Mouse (Mus musculus) neural tube, embryonic 14.5 days (tissue): Measurements from ENCODE around the gene Atp1a4. TPM values are rescaled to one million over a fixed set of nuclear protein-coding genes. Genes with fewer than 3 reads are reported as not detected.
A peak's percentile ranks its signal among the peaks of the same experiment; 100 is the strongest.

Experiments used
- ATAC-seq: fragments of 200-750 bp; cut with Nextera tagmentation; 2 replicates; pipeline ENCODE4 v1.8.0; 2017; ENCODE audit warnings: low read depth, mild to moderate bottlenecking, moderate TSS enrichment, moderate library complexity
- H3K27ac ChIP-seq: fragments of 300-500 bp; sonication (generic); 2 replicates; pipeline ENCODE4 v1.5.1; 2014; ENCODE audit warnings: low read depth, mild to moderate bottlenecking, control low read depth, low read length, moderate library complexity, mixed read lengths
- H3K27me3 ChIP-seq: fragments of 300-500 bp; sonication (generic); 2 replicates; pipeline ENCODE4 v1.6.1; 2014; ENCODE audit warnings: low read length; ENCODE audit not compliant: control insufficient read depth, insufficient read depth
- H3K36me3 ChIP-seq: fragments of 300-500 bp; sonication (generic); 2 replicates; pipeline ENCODE4 v1.6.1; 2014; ENCODE audit warnings: low read length, mixed read lengths; ENCODE audit not compliant: control insufficient read depth, insufficient read depth
- H3K4me1 ChIP-seq: fragments of 300-500 bp; sonication (generic); 2 replicates; pipeline ENCODE4 v1.6.1; 2014; ENCODE audit warnings: low read length; ENCODE audit not compliant: control insufficient read depth, insufficient read depth
- H3K4me2 ChIP-seq: fragments of 300-500 bp; sonication (generic); 2 replicates; pipeline ENCODE4 v1.6.1; 2014; ENCODE audit warnings: mild to moderate bottlenecking, low read depth, low read length, control low read depth
- H3K4me3 ChIP-seq: fragments of 300-500 bp; sonication (generic); 2 replicates; pipeline ENCODE4 v1.5.1; 2014; ENCODE audit warnings: low read depth, low read length, control low read depth, mixed read lengths
- H3K9ac ChIP-seq: fragments of 300-500 bp; sonication (generic); replicated peaks from 2 replicates; pipeline ENCODE4 v1.6.1; 2014; ENCODE audit warnings: low read depth, mild to moderate bottlenecking, control low read depth, low read length, mixed read lengths
- H3K9me3 ChIP-seq: fragments of 300-500 bp; sonication (generic); 2 replicates; pipeline ENCODE4 v1.6.1; 2016; ENCODE audit warnings: low read length; ENCODE audit not compliant: control insufficient read depth
- WGBS: fragments of 180-500 bp; shearing (Covaris S2); extraction: QIAGEN DNeasy Blood & Tissue Kit; methylation state at CpG from one replicate; pipeline ENCODE4 v1.1.7; 2014; 5-methylcytosine and 5-hydroxymethylcytosine counted together
- polyA plus RNA-seq: library from polyadenylated mRNA; unstranded; fragments of >200 nt; fragmentation: Nextera tagmentation; extraction: Ambion mirVana; gene quantifications from 2 replicates; pipeline ENCODE4 v1.2.1, GENCODE M21; 2014

Gene Atp1a4
- polyA plus RNA-seq, 1 experiment from 2014 or later: not detected

- peaks cover 11% of the 10 kb centered on the region for H3K36me3 ChIP-seq
- peak overlapping the region; percentile 25; the same call in 1 of the 2 replicates for H3K9ac ChIP-seq
- WGBS: 10% methylated on average over 9 of the region's 9 CpGs
- peaks cover 66% of the 10 kb centered on the region for H3K4me1 ChIP-seq
- H3K9me3 ChIP-seq: no peaks in the 10 kb centered on the region
- peak overlapping the region; percentile 86 for H3K27ac ChIP-seq
- no peak for ATAC-seq
- no peaks in the 10 kb centered on the region for H3K27me3 ChIP-seq
- H3K4me3 ChIP-seq: peak overlapping the region; percentile 63
- H3K4me2 ChIP-seq: peak overlapping the region; percentile 74
These were observed 54.0 kb downstream of the Atp1a4 start for GRCm38 (mm10) chr1:172204033-172204813.

- WGBS: 0% methylated on average over 4 of the region's 4 CpGs
- no peaks in the 10 kb centered on the region for H3K9me3 ChIP-seq
- H3K4me2 ChIP-seq: peak overlapping the region; percentile 74
- peak overlapping the region; percentile 86 for H3K27ac ChIP-seq
- no peak for ATAC-seq
- peaks cover 18% of the 10 kb centered on the region for H3K36me3 ChIP-seq
- peaks cover 66% of the 10 kb centered on the region for H3K4me1 ChIP-seq
- H3K4me3 ChIP-seq: no peak overlapping the region; the same call in 1 of the 2 replicates
- H3K9ac ChIP-seq: peak overlapping the region; percentile 25; the same call in 1 of the 2 replicates
- no peaks in the 10 kb centered on the region for H3K27me3 ChIP-seq
These were observed 54.6 kb downstream of the Atp1a4 start for GRCm38 (mm10) chr1:172203566-172203965.

GRCm38 (mm10) chr1:172202894-172203522 lies 55.2 kb downstream of the Atp1a4 start:
- 14% methylated on average over 2 of the region's 2 CpGs for WGBS
- Histone ChIP-seq H3K27ac (peak overlapping the region; percentile 86), H3K4me1 (peaks cover 66% of the 10 kb centered on the region), H3K27me3 (no peaks in the 10 kb centered on the region), H3K9me3 (no peaks in the 10 kb centered on the region), H3K4me3 (no peak overlapping the region), H3K36me3 (peaks cover 23% of the 10 kb centered on the region), H3K4me2 (peak overlapping the region; percentile 74), H3K9ac (no peak overlapping the region)
- peak; percentile 15; the same call in 1 of the 2 replicates for ATAC-seq

- WGBS: 6% methylated on average over 14 of the region's 14 CpGs
- H3K4me3 ChIP-seq: peak overlapping the region; percentile 1; the same call in 1 of the 2 replicates
These were observed 56.0 kb downstream of the Atp1a4 start for GRCm38 (mm10) chr1:172201967-172202880.

GRCm38 (mm10) chr1:172200871-172201447 lies 57.3 kb downstream of the Atp1a4 start:
- no peak overlapping the region for H3K4me3 ChIP-seq
- peaks cover 42% of the 10 kb centered on the region for H3K36me3 ChIP-seq
- H3K4me1 ChIP-seq: peaks cover 57% of the 10 kb centered on the region
- H3K9ac ChIP-seq: no peak overlapping the region; the same call in 1 of the 2 replicates
- H3K27ac ChIP-seq: peak overlapping the region; percentile 86
- no peaks in the 10 kb centered on the region for H3K9me3 ChIP-seq
- H3K4me2 ChIP-seq: peak overlapping the region; percentile 34; the same call in 1 of the 2 replicates
- no peaks in the 10 kb centered on the region for H3K27me3 ChIP-seq
- ATAC-seq: peak; percentile 64
- 19% methylated on average over 7 of the region's 7 CpGs for WGBS

More at GRCm38 (mm10) chr1:172201967-172202880, 56.0 kb downstream of the Atp1a4 start:
- no peak for ATAC-seq
- Histone ChIP-seq H3K36me3 (peaks cover 30% of the 10 kb centered on the region), H3K27me3 (no peaks in the 10 kb centered on the region), H3K9me3 (no peaks in the 10 kb centered on the region), H3K4me1 (peaks cover 63% of the 10 kb centered on the region), H3K9ac (peak overlapping the region; percentile 41; the same call in 1 of the 2 replicates), H3K4me2 (peak overlapping the region; percentile 42), H3K27ac (peak overlapping the region; percentile 86)

- Histone ChIP-seq H3K36me3 (peaks cover 49% of the 10 kb centered on the region), H3K27me3 (no peaks in the 10 kb centered on the region), H3K9ac (no peak overlapping the region), H3K27ac (peak overlapping the region; percentile 86), H3K4me1 (peaks cover 49% of the 10 kb centered on the region), H3K4me3 (no peak overlapping the region), H3K9me3 (no peaks in the 10 kb centered on the region), H3K4me2 (peak overlapping the region; percentile 6; the same call in 1 of the 2 replicates)
- ATAC-seq: no peak
- WGBS: 84% methylated on average over 5 of the region's 5 CpGs
These were observed 58.1 kb downstream of the Atp1a4 start for GRCm38 (mm10) chr1:172200161-172200560.

- Histone ChIP-seq H3K36me3 (peaks cover 61% of the 10 kb centered on the region), H3K27ac (no peak overlapping the region), H3K9ac (no peak overlapping the region), H3K9me3 (no peaks in the 10 kb centered on the region), H3K27me3 (no peaks in the 10 kb centered on the region), H3K4me1 (peaks cover 38% of the 10 kb centered on the region), H3K4me2 (no peak overlapping the region), H3K4me3 (no peak overlapping the region)
- WGBS: 94% methylated on average over 4 of the region's 4 CpGs
- ATAC-seq: no peak
These were observed 59.2 kb downstream of the Atp1a4 start for GRCm38 (mm10) chr1:172198996-172199395.

- ATAC-seq: no peak
- 91% methylated on average over 8 of the region's 8 CpGs for WGBS
- Histone ChIP-seq H3K27ac (no peak overlapping the region), H3K27me3 (no peaks in the 10 kb centered on the region), H3K4me1 (peaks cover 31% of the 10 kb centered on the region), H3K36me3 (peaks cover 65% of the 10 kb centered on the region), H3K4me2 (no peak overlapping the region), H3K4me3 (no peak overlapping the region), H3K9me3 (no peaks in the 10 kb centered on the region), H3K9ac (no peak overlapping the region)
These were observed 59.9 kb downstream of the Atp1a4 start for GRCm38 (mm10) chr1:172198316-172198715.
